Mouse (Mus musculus) layer of hippocampus, postnatal 10 days (tissue): ENCODE results near the gene Olfr393. TPM values are rescaled to one million over a fixed set of nuclear protein-coding genes. Genes with fewer than 3 reads are reported as not detected.

Source experiments
- DNase-seq, 2 experiments: peaks; one replicate each; pipeline ENCODE4 v3.0.0; 2021; ENCODE audit warnings: low spot score in 2 of 2
- long read RNA-seq: library from polyadenylated mRNA; stranded (forward); transcript quantifications from one replicate; pipeline ENCODE4 v2.0.0, GENCODE M21; 2023
- total RNA-seq, 2 experiments: library from RNA; stranded (reverse); gene quantifications; 2 replicates each; pipeline ENCODE4 v1.2.3; 2021

The Olfr393 gene
- not detected for total RNA-seq
- long read RNA-seq = 0 reads

DNA sequence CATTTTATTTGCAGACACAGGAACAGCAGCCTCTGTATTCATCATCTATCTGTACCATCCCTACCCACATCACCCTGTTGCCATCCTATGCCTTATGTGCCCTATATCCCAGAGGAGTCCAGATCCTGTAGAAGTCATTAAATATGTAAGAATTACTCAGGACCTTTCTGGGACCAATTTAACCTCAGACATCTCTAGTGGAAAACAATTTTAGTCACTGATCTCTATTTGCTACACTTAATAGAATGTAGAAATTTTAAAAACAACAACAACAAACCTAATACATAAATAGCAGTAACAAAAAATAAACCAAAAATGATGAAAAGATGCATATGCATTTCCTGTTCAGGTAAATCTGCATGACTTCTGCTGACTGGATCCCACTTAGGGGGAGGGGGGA, at the start of gene Olfr393:
TSS of gene Olfr393 (minus strand) at position 101 of the 400 bp plus-strand sequence.
- DNase-seq = no peak

DNA sequence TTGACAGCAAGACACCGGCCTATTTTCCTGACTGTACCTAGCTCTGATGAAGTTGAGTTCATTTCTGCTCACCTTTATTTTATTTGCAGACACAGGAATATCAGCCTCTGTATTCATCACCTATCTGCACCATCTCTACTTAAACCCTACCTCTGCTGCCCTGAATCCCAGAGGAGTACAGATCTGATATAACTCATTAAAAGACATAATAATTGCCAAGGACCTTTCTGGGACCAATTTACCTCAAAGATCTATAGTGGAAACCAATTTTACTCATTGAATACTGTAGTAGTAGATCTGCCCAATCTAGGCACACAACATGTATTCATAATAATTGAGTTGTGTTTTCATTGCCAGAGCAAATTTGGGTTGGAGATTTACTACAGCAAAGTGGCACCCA, 39.4 kb upstream of the Olfr393 start, which contains the start of gene Olfr394:
TSS of gene Olfr394 (minus strand) at position 101 of the 400 bp plus-strand sequence.
- DNase-seq = no peak

DNA sequence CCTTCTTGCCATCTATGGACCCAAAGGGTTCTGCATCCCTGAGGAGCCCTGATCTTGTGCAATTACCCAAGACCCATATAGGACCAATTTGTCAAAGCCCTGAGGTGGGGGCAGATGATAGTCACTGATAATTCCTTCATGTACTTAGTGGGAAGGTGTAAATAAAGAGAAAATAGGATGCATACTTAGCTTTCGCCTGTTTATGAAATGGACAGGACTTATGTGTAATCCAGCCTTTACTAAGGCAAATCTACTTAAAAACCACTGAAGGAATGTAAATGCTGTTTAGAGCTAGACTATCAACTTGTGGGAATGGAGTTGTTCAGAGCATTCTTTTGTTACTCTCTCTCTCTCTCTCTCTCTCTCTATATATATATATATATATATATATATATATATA, 34.3 kb downstream of the Olfr393 start, which contains the start of gene Olfr392:
TSS of gene Olfr392 (minus strand) at position 101 of the 400 bp plus-strand sequence.
- no peak for DNase-seq

DNA sequence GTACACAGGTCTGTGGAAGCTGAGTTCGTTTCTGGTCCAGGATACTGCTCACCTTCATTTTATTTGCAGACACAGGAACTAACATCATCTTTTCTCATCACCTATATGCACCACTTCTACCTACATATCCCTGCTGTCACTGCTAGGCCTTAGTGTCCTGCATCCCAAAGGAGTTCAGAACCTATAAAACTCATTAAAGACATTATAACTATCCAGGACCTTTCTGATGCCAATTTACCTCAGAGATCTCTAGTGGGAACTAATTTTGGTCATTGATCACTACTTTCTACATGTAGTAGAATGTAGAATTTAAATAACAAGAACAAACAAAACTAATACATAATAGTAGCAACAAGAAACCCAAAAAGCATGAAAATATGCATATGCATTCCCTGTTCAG, 48.3 kb downstream of the Olfr393 start, which contains the start of gene Olfr391-ps:
TSS of gene Olfr391-ps (minus strand) at position 101 of the 400 bp plus-strand sequence.
- no peak for DNase-seq

Other genes starting within 250 kb of the Olfr393 start
- gene Zfp735, start 162.7 kb downstream of the Olfr393 start, total RNA-seq = not detected
- gene Olfr389, start 70.7 kb downstream of the Olfr393 start, total RNA-seq = not detected
- gene Olfr390, start 68.5 kb downstream of the Olfr393 start, total RNA-seq = not detected
- not detected for gene Olfr391-ps, start 48.4 kb downstream of the Olfr393 start, total RNA-seq
- gene Olfr392, start 34.4 kb downstream of the Olfr393 start, total RNA-seq = not detected
- gene Olfr394, start 39.3 kb upstream of the Olfr393 start, total RNA-seq = not detected
- not detected for gene Olfr395, start 57.8 kb upstream of the Olfr393 start, total RNA-seq
- not detected for gene Olfr23, start 85.2 kb upstream of the Olfr393 start, total RNA-seq
- gene Olfr397, start 109.4 kb upstream of the Olfr393 start, total RNA-seq = not detected
- gene Olfr398, start 139.0 kb upstream of the Olfr393 start, total RNA-seq = not detected
- gene Olfr139, start 205.1 kb upstream of the Olfr393 start, total RNA-seq = not detected
- gene Olfr399, start 205.2 kb upstream of the Olfr393 start, total RNA-seq = not detected
- gene Zfp616, start 218.5 kb upstream of the Olfr393 start, total RNA-seq = not detected